Mouse (Mus musculus) lung, postnatal 0 days (tissue): ENCODE results near the gene Srebf2.

Source experiments
- CTCF ChIP-seq: IDR thresholded peaks from 2 replicates; pipeline ENCODE4 v1.5.1; 2016; ENCODE audit warnings: antibody characterized with exemption, mild to moderate bottlenecking
- EP300 ChIP-seq: IDR thresholded peaks from 2 replicates; pipeline ENCODE4 v1.6.1; 2016; ENCODE audit warnings: antibody characterized with exemption, mild to moderate bottlenecking, control low read depth

GRCm38 (mm10) chr15:82235661-82236060, 88.7 kb downstream of the Srebf2 start:
- TF ChIP-seq CTCF: no peak
- TF ChIP-seq EP300: no peak
